Mouse (Mus musculus): ENCODE data around the gene Gm45140.

The Gm45140 gene

GRCm38 (mm10) chr6:87835695-87836094 lies at the start of gene Gm45140:
Gm45140 (minus strand) TSS chr6:87835795.
- no peak for DNase-seq (ENCODE audit: low spot score in 2 of 2)

DNA sequence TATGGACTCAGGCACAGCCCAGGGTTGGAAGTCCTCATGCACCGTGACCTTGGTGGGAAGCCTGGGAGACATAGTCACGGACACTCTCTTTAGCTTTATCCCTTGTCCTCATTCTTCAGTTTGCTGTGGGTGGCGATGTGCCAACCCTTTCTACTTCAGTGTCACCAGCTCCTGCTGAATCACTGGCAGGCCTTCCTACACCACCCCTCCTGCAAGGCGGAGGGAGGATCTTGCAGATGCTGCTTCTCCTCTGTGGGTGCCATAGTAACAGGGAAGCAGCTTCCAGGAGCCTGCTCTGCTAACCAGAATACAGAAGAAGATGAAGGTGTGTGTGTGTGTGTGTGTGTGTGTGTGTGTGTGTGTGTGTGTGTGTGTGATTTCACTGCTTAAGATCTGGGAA lies 47.2 kb upstream of the Gm45140 start:
- no peak for DNase-seq (ENCODE audit: low spot score in 2 of 2)

DNA sequence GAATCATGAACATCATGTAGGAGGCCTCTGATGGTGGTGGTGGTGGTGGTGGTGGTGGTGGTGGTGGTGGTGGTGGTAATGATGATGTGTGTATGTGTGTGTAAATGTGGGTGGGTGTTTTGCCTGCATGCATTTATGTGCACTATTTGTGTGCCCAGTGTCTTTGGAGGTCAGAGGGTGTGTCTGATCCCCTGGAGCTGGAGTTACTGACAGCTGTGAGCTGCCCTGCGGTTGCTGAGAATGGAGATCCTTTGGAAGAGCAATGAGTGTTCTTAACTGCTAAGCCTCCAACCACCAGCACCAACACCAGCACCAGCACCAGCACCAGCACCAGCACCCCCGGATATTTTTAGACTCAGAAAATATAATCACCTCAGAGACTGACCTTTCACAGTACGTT lies 46.6 kb upstream of the Gm45140 start:
- no peak for DNase-seq (ENCODE audit: low spot score in 2 of 2)

DNA sequence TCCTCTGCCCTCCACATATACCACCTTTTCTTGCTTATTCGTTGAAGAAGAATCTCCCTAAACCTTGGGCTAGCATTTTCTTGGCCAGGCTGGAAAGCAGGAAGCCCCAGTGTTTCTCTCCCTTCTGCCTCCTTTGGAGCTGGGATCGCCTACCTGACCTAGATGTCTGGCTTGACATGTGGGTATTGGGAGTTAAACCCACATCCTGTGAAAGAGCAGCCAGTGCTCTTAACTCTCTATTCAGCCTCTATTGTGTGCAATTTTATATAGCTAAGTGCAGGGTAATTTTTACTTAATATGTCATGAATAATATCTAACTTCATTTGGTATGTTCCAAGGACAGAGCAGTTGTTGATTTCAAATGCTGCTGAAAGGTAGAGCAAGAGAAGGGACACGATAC lies 44.0 kb upstream of the Gm45140 start:
- DNase-seq (ENCODE audit: low spot score in 2 of 2) = no peak

GRCm38 (mm10) chr6:87879010-87879409 lies 43.4 kb upstream of the Gm45140 start:
- no peak for DNase-seq (ENCODE audit: low spot score in 2 of 2)

- DNase-seq (ENCODE audit: low spot score in 2 of 2) = no peak
These were observed 40.6 kb upstream of the Gm45140 start for GRCm38 (mm10) chr6:87876068-87876643.

GRCm38 (mm10) chr6:87875562-87875961 lies 40.0 kb upstream of the Gm45140 start:
- DNase-seq (ENCODE audit: low spot score in 2 of 2) = no peak

DNA sequence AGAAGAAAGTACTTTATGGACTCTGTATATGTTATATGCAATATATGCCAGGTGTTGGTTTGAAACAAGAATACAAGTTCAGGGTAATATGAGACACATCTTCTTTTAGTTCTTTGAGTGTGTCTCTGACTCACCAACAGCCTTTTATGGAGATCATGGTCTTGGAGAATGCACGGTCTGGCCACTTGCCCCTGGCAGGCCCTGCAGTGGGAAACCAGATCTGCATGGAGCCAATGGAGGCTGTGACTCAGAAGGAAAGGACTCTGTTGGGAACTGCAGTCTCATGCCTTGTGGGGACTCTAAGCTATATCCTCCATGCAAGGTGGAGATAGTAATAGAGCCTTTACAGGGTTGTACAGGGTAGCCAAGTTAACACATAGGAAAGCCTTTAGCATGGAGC lies 39.5 kb upstream of the Gm45140 start:
- no peak for DNase-seq (ENCODE audit: low spot score in 2 of 2)

GRCm38 (mm10) chr6:87873963-87874362 lies 38.4 kb upstream of the Gm45140 start:
- DNase-seq (ENCODE audit: low spot score in 2 of 2) = no peak

DNA sequence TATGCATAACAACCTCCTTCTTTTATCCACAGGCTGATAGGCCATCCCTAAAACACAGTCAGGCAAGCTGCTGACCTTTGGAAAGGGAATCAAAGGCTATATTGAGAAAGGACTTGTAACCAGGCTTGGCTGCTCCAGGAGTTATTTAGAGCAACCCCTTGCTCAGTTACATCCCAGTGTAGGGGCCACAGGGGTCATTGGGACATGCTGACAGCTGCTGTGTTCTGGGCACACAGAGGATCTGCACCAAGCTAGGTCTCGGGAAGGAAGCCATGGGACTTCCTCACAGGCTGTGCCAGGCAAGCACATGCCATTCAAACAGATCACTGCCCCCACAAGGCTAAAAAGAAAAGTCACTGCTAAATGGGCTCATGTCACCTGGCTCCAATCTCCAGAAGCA lies 37.5 kb upstream of the Gm45140 start:
- DNase-seq (ENCODE audit: low spot score in 2 of 2) = no peak

GRCm38 (mm10) chr6:87871240-87871639 lies 35.6 kb upstream of the Gm45140 start:
- no peak for DNase-seq (ENCODE audit: low spot score in 2 of 2)

GRCm38 (mm10) chr6:87870440-87870839 lies 34.8 kb upstream of the Gm45140 start:
- no peak for DNase-seq (ENCODE audit: low spot score in 2 of 2)

DNA sequence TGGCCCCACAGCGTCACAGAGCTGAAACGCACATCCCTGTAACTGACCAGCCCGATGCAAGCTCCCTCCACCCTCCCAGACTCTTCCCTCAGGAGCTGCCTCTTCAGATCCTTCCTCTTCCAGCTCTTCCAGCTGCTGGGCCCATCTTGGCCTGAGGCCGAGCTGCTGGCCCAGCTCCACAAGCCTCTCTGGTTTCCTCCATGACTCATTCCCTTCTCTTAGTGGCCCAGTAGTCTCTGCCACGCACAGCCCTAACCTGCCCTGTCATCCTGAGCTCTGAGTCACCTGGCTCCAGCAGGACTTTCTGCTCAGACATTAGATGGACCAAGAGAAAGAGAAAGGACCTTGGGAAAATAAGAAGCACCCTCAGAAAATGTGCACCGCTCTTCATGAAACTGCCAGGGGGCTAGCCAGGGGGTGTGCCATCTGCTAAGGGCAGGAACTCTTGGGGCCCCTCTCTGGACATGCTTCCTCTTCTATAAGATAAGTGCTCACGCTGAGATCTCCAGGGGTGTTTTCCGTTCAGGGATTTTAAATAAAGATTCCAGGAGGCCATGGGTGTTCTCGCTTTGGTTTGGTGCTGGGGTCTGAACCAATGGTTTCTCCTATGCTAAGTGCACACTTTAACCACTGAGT lies 33.4 kb upstream of the Gm45140 start:
- no peak for DNase-seq (ENCODE audit: low spot score in 2 of 2)

DNA sequence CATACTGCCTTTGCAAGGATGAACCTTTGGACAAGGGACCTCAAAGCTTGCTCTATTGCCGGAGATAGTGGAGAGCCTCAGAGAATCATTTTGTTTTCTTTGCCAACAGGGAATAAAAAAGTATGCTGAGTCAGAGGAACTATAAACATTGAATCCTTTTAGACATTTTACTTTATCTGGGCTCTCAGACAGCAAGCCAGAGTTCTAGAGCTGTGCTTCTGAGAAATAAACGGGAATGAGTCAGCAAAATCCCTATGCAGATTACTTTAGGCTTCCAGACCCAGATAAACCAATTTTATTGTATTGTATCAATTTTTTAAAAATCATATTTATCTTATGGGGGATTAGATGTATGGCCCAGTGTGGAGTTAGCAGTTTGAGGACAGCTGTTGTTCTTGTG lies 31.7 kb upstream of the Gm45140 start:
- DNase-seq (ENCODE audit: low spot score in 2 of 2) = no peak

DNA sequence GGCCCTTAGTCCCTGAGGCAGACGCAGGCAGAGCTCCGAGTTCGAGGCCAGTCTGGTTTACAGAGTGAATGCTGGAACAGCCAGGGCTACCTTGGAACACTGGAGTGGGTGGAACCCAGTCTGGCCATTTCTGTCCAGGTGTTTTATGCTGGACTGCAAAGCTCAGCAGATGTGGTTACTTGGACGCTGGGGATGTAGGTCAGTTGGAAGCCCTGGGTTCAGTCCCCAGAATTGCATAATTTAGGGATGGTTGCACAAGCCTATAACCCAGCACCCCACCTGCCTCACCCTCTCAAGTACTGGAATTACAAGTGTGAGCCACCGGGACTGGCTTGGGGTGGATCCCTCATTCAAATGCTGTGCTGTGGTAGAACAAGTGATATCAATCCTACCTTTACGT lies 30.6 kb upstream of the Gm45140 start:
- no peak for DNase-seq (ENCODE audit: low spot score in 2 of 2)

GRCm38 (mm10) chr6:87857071-87857470 lies 21.5 kb upstream of the Gm45140 start:
- no peak for DNase-seq (ENCODE audit: low spot score in 2 of 2)

DNA sequence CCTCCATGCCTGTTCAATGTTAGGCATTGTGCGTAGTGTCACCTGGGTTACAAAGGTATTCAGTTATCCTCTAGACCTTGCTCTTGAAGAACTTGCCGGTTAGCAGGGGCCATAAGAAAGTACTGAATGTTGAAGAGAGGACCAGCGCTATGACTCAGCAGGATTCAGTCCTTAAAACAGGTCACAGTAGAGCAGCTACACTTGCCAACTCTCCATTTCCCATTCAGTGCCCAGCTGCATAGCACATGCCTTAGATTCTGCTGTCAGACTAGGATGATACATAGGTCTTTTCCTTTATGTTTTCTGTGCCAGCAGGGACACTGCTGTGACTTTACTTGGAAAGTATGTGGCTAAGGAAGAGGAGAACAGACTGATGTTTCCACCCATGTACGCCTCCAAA lies 17.9 kb upstream of the Gm45140 start:
- DNase-seq (ENCODE audit: low spot score in 2 of 2) = no peak

- no peak for DNase-seq (ENCODE audit: low spot score in 2 of 2)
These were observed 16.3 kb upstream of the Gm45140 start for GRCm38 (mm10) chr6:87851871-87852270.

DNA sequence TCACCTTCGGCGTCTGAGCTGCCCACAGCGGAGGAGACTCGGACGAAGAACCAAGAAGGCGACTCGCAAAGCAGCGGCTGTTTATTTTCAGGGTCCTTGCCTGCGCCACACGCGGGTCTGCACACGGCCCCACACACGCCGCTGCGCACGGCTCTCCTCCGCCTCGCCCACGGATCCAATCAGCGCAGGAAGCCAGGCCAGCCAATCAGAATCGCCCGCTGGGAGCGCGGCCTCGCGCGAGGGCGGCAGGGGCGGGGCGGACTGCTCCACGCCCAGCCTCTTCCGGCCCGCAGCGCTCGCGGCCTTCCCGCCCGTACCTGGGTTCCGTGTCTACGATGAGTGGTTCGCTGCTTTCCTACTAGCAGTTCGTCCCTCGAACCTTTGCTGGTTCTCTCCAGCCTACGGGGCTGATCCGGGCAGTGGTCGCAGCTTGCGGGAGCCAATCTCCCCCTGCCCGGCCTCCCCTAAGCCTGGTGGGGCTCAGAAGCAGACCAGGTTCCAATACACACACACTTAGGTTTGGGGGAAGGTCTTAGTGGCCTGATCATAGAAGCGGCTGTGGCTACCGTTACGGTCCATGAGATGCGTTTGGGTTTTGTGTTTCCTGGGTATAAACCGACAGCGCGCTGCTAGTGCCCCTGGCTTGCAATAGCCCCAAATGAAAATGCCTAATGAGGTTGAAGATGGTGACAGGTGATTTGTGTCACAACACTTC lies 15.5 kb upstream of the Gm45140 start, which contains the start of gene Cnbp:
TSS of gene Cnbp (minus strand) at position 207 of the 715 bp plus-strand sequence.
- peak; percentile 95 to 96 for DNase-seq (ENCODE audit: low spot score in 2 of 2)

- DNase-seq (ENCODE audit: low spot score in 2 of 2) = no peak
These were observed 14.7 kb upstream of the Gm45140 start for GRCm38 (mm10) chr6:87850155-87850899.

DNA sequence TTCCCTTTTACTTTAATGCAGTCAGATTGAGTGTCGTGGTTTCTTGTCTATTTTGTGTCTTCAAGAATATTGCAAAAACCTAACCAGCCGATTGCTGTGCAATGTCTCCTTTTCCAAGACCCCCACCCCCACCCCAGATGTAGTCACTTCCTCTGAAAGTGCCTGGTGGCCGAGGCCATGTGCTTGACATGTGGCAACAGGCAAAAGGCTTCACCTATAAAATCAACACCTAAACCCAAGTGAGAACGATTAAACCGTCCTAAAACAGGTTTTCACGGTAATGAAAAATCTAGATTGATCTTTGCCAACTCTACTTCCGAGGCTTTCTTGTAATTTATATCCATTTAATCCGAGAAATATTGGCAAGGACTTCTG lies 14.2 kb upstream of the Gm45140 start:
- no peak for DNase-seq (ENCODE audit: low spot score in 2 of 2)

DNA sequence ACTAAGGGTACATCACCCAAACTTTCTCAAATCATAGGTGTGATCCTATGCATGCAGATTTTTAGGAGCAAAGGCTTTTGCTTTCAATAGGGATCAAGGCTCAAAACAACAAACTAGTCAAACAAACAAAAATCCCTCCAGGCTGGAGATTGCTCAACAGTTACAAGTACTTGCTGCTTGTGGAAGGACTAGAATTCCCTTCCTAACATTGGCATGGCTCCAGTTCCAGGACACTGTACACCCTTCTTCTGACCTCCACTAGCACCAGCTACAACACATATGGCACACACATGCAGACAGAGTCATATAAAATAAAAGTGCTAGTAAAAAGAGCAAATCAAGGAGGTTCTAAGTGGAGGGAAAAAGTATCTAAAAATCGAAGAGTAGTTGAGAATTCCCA lies 11.2 kb upstream of the Gm45140 start:
- DNase-seq (ENCODE audit: low spot score in 2 of 2) = no peak
